Mouse (Mus musculus) urinary bladder, adult 18-20 months (tissue): ENCODE measurements around the gene Ifit1.

Source experiments
- DNase-seq, 2 experiments: peaks; one replicate each; pipeline ENCODE4 v3.0.0; 2022; ENCODE audit warnings: low spot score in 2 of 2, mixed read lengths in 2 of 2

The Ifit1 gene

DNA sequence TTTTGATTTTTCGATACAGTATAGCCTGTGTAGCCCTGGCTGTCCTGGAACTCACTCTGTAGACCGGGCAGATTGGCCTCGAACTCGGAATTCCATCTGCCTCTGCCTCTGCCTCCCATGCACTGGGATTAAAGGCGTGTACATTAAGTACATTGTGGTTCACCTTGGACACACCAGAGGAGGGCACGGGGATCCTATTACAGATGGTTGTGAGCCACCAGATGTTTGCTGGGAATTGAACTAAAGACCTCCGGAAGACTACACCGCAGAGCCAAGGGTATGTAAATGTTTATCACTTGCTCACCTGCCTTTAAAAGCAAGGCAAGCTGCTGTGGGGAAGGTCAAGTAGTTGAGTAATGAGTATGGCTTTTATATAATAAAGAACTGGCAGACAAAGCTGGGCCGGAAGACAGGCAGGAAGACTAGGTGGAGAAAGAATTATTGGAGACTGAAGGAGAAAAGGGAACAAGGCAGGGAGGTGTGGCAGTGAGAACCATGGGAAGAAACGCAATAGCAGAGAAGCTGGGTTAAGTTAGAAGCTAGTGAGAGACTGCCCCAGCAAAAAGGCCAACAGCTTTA lies 14.6 kb downstream of the Ifit1 start:
- DNase-seq = no peak

DNA sequence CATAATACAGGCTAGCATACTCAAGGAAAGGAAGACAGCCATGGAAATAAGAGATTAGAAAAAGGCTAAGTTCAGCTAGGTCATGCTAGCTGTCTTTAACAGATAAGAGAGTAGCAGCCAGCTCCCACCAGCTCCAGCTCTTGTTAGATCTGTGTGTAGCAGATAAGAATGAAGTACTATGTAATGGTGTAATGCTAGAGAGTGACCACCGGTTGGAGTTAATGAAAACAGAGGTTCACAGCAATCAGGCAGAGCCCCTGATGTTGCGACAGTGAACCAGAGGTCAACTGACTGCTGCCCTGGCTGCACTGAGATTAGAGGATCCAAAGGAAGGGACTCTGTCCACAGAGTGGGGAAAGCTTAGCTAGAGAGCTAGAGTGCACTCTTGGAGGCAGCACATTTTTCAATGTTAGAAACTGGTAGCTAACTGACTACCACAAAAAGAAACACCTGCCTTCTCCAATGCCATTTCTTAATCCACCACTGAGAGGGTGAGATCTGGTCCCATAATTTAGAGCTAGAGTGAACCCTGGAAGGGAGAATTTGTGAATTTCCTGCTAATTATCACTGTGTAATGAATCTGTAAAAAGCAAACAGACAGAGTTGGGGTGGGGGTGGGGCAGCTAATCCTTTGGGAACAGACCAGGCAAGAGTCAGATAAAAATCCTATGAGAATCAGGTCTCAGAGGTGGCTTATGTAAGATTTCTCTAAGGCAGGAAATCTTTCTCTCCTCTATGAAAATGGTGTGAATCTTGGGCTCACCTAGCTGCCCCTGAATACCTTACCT lies 16.0 kb downstream of the Ifit1 start:
- no peak for DNase-seq

DNA sequence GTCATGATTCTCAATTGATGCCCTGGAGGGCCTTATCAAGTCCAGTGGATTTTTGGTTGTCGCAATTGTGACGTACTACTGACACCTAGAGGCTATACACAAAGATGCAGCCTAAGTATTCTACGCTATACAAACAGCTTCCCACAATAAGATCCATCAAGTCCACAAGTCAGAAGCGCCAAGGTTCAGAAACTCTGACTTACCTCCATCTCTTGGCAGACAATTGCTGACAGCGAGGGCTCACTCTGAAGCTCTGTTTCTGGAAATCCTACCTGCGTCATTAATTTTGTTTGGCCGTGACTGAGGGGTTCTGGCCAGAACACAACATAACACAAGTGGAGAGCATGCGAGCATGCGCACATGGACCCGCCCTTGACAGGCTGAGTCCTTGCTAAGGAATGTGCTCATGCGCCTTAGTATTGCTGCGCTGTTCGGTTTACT lies 21.4 kb downstream of the Ifit1 start:
- peak; percentile 24 to 43 for DNase-seq

DNA sequence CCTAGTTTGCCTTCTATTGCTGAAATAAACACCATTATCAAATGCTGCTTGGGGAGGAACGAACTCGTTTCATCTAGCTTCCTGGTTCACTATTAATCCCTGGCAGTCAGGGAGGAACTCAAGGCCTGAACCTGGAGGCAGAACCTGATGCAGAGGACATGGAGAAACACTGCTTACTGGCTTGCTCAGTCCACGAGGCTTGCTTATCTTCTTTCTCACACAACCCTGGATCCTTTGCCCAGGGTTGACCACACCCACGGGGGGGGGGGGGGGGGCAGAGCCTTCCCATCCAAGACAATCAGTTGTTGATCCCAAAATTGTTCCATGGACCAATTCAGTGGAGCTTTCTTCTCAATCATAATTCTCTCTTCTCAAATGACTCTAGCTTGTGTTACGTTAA lies 22.1 kb downstream of the Ifit1 start:
- DNase-seq = no peak

DNA sequence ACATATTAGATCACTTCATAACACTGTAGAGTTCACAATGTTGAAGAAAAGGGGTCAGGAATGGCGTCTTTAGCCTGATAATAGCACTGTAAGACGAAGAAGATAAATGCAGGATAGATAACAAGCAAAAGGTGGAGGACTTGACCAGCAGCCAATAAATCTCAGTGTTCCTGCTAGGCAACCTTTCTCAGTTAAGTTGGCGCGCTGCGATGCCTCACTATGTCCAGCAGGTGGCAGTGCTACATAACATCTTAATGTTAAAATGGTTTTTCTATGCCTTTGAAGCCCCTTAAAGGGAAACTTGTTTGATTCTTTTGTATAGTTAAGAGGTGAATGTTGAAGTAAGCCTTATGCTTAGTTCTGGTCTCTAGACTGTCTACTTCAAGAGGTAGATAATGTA lies 25.5 kb downstream of the Ifit1 start:
- DNase-seq = peak; percentile 11 to 66

DNA sequence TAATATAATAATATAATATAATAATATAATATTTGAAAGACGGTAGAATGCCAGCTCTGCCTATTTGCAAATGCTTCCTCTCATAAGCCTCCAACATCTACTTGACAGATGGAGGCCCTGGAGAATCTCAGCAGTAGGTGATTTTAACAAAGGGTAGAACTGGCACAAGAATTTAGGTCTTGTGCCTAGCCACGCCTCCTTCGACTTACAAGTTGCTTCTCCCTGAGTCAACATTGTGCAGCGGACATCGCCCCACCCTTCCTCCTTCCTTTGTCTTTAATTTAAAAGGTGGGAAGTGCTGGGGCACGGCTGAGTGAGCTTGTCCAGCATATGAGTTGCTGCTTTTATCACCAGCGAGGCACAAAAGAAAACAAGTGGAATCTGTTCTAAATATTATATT lies 32.8 kb downstream of the Ifit1 start:
- no peak for DNase-seq

DNA sequence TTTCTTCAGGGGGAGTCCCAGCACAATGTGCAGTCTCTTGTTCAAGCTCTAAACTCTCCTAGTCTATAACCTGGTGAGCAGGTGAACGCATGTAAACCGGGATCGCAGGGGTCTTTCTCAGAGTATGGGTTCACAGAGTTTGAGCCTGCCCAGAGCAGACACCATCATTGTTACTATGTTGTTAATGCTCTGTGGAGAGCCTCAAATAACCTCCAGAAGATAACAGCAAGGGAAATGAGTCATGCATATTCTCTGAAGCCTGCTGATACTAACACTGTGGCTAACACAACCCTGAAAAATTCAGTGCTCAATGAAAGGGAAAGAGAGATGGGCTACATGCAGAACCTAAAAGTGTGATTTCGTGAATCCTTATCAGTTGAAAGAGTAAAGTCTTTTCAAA lies 37.8 kb downstream of the Ifit1 start:
- DNase-seq = no peak

DNA sequence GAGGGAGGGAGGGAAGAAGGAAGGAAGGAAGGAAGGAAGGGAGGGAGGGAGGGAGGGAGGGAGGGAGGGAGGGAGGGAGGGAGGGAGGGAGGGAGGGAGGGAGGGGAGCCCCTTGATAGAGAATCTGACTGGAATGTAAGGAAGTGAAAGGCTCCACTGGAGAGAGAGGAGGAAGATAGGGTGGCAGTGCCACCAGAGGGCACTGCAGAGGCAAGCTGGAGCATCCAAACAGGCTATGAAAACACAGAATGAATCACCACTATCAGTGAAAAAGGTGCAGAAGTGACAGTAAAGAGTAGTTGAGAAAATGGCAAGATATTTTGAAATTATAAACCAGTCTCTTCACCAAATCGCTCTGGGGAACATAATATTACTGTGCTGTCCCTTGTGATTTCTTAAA lies 44.2 kb downstream of the Ifit1 start:
- peak; percentile 6 to 19 for DNase-seq

DNA sequence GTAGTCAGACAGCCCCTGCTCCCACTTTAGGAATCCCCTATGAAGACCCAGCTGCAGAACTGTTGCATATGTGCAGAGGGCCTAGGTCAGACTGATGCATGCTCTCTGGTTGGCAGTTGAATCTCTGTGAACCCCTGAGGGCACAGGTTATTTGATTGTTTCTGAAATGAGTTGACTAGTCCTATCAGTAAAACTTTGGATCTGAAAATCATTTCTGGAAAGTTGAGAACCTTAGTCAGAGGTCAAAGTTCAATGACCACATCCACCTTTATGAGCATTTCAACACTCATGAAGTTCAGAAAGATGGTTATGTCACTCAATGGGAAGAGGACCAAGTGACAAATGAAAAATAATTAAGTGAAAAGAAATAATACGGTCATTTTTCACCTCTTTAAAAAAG lies 44.9 kb downstream of the Ifit1 start:
- no peak for DNase-seq

DNA sequence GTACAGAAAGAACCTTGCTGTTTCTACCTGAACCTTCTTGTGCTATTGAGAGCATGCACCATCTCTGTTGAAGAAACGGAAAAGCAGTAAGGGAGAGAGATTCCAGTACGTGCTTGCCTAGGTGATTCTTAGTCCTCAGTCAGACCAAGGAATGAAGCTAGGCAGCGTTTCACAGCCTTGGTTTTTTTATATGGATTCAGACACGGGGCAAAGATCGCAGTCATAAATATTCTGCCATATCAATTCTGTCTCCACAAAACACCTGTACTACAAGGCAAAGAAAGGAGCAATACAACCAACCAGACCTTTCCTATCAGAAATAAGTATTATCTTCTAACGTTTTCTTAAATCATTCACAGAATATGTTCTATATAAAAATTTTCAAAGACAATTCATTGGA lies 50.7 kb downstream of the Ifit1 start:
- DNase-seq = no peak

DNA sequence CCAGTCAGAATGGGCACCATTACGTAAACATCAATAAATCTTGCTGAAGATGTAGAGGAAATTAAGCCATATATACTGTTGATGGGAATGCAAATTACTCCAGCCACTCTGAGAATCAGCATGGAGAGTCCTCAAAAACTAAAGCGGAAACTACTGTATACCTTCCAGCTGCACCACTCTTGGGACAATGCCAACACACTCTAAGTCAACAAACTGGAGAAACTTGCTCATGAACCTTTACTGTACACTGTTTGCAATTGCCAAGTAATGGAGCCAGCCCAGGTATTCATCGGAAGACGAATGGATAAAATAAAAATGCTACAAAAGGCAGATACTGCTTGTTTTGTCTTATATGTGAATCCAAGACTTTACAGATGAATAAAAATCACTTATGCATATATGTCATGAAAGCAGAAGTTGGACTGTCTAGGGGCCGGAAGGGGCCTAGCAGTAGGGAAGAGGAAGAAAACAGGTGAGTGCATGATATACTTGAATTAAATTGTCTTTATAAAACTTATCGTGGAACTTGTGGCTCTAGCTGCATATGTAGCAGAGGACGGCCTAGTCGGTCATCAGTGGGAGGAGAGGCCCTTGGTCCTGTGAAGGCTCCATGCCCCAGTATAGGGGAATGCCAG lies 55.8 kb downstream of the Ifit1 start:
- DNase-seq = peak in 1 of 2 experiments; percentile 14

DNA sequence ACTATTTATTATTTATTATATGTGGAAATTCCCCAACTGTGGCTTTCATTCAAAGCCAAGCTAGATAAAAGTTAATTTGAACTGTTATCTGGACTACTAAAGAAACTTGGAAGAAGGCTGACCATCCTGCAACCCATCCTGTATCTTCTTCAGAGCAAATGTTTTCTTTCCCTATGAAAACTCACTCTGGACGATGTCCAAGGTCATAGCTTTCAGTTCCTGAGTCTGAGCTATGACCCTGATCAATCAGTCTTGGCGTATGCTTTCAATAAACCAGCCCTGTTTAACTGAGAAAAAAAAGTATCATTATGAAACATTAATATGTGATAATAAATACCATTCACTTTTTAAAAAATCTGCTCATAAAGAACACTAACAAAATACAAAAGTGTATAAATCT lies 56.8 kb downstream of the Ifit1 start:
- no peak for DNase-seq

DNA sequence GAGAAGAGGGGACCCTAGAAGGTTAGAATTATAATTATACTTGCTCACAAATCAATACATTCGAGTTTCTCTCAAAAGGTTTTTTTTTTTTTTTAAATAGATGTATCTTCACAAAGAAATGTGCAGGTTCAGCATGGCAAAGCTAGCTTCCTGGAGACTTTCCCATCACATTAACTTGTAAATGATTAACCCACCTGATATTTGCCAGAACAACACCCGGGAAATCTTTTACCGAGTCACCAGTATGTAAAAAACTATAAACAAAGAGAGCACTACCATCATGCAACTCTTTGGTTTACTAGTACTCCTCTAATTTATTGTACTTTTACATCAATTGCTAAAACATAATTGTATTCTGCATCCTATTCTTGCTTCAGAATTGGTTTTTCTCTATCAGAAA lies 57.8 kb downstream of the Ifit1 start:
- no peak for DNase-seq

DNA sequence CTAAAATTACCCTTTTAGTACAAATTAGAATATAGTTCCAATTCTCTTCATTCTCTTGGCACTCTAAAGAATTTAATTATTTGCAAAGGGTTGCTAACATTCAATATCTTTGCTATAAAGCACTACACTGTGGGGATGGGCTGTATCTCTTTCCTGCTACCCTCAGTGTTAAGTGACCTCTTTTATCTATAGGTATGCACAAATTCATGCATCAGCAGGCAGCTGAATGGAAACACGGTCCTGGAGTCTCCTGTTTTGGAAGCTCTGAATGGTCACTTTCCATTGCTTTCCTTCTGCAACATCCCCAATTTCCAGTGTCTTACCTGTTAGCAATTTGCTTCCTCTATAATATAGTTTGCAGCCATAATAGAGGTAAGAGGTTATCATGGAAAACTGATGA lies 58.2 kb downstream of the Ifit1 start:
- DNase-seq = no peak

DNA sequence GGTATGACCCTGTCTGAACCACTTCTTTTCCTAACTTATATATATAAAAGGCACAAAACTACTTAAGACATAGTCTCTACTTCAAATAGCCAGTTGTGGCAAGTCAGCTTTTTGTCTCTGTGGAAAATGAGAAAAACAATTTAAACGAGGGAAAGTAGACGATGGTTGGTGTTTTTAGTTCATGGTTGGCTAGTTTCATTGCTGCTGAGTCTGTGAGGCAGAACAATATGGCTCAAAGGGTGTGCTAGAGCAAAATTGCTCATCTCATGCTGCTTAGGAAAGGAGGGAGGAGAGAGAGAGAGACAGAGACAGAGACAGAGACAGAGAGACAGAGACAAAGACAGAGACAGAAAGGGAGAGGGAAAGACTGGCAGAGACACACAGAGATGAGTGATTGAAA lies 58.6 kb downstream of the Ifit1 start:
- DNase-seq = no peak
